Mouse (Mus musculus): ENCODE data around the gene Gm14214. TPM values are rescaled to one million over a fixed set of nuclear protein-coding genes. Genes with fewer than 3 reads are reported as not detected.

Gm14214 gene
- not detected in 2 replicates for polyA plus RNA-seq (2015; fragmentation: Nextera tagmentation; extraction: Ambion mirVana)

DNA sequence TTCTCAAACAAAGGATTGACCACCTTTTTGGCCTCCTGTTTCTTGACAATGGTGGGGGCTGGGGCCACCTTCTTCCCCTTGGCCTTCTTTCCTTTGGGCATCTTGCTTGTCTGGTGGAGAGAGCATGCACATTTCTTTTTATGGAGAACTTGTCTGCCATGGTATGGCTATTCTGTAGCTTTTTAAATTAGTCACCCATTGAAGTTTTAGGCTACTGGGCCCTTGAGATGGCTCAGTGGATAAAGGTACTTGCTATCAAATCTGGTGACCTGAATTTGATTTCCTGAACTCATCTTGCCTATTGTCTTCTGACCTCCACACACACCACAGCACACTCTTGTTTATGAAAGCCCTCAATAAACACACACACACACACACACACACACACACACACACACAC lies at the start of gene Gm14214:
Gene Gm14214 (minus strand): TSS at position 101 of the 400 bp plus-strand sequence.

DNA sequence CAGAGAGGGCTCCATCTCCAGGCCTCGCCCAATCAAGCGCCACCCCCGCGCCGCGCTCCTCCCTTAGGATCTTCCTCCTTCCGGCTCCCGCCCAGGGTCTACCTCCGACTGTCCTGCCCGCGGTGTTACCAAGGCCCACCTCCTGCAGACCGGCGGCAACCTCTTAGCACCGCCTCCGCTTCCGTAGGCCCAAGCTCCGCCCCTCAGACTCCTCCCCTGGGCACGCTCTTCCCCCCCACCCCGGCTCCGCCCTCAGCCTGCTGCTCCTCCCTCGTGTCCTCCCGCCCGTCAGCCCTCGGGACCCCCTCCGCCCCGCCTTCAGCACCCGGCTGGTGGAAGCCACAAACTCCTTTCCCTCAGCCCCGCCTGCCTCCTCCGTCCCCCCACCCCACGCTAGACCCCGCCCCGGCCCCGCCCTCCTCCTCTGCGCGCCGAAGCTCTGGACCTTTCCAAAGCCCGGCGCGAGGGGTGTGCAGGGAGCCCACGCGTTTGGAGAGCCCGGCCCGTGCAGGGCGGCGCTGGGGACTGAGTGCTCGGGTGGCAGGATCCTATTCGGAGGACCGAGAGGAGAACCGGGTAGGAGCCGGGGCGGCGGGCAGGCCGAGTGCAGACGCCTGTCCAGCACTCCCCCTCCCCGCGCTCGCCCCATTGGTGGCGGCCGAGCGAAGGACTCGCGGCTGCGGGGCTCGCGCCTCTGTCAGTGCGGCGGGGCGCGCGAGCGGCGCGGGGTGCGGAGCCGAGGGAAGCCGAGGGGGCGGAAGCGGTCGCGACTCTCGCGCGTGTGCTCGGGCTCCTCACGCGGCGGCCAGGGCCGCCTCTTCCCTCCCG lies 21.0 kb upstream of the Gm14214 start, which contains the start of the genes Raly and a:
Gene Raly (plus strand): TSS at position 441 of the 828 bp plus-strand sequence.
Gene a (plus strand): TSS at position 747 of the 828 bp plus-strand sequence.

Other genes with a start within 250 kb of the Gm14214 start
- gene 1700003F12Rik, start 222.9 kb downstream of the Gm14214 start, polyA plus RNA-seq (2015; fragmentation: Nextera tagmentation; extraction: Ambion mirVana): 2.6 and 2.8 TPM in 2 replicates
- gene Actl10, start 218.3 kb downstream of the Gm14214 start, polyA plus RNA-seq (2015; fragmentation: Nextera tagmentation; extraction: Ambion mirVana): 0.26 and 0.35 TPM in 2 replicates
- gene Necab3, start 211.1 kb downstream of the Gm14214 start, polyA plus RNA-seq (2015; fragmentation: Nextera tagmentation; extraction: Ambion mirVana): 3.7 and 5.8 TPM in 2 replicates
- 12.2 and 14.2 TPM in 2 replicates for gene E2f1, start 200.1 kb downstream of the Gm14214 start, polyA plus RNA-seq (2015; fragmentation: Nextera tagmentation; extraction: Ambion mirVana)
- 28.6 and 31.2 TPM in 2 replicates for gene Pxmp4, start 166.3 kb downstream of the Gm14214 start, polyA plus RNA-seq (2015; fragmentation: Nextera tagmentation; extraction: Ambion mirVana)
- 0.46 and 0.66 TPM in 2 replicates for gene Zfp341, start 156.7 kb downstream of the Gm14214 start, polyA plus RNA-seq (2015; fragmentation: Nextera tagmentation; extraction: Ambion mirVana)
- gene 4930519P11Rik, start 156.6 kb downstream of the Gm14214 start, polyA plus RNA-seq (2015; fragmentation: Nextera tagmentation; extraction: Ambion mirVana): 0.57 and 1.0 TPM in 2 replicates
- gene Chmp4b, start 118.3 kb downstream of the Gm14214 start, polyA plus RNA-seq (2015; fragmentation: Nextera tagmentation; extraction: Ambion mirVana): 54.0 and 62.8 TPM in 2 replicates
- 32.3 and 38.1 TPM in 2 replicates for gene Raly, start 21.1 kb upstream of the Gm14214 start, polyA plus RNA-seq (2015; fragmentation: Nextera tagmentation; extraction: Ambion mirVana)
- gene a, start 21.4 kb upstream of the Gm14214 start, polyA plus RNA-seq (2015; fragmentation: Nextera tagmentation; extraction: Ambion mirVana): 1.3 and 4.2 TPM in 2 replicates
- gene Eif2s2, start 122.9 kb upstream of the Gm14214 start, polyA plus RNA-seq (2015; fragmentation: Nextera tagmentation; extraction: Ambion mirVana): 115 and 163 TPM in 2 replicates
- gene Gm14226, start 248.2 kb upstream of the Gm14214 start, polyA plus RNA-seq (2015; fragmentation: Nextera tagmentation; extraction: Ambion mirVana): 1.9 and 4.6 TPM in 2 replicates

Data from adrenal gland, postnatal 0 days (tissue).